Mouse (Mus musculus) CH12.LX (cell line): Measurements from ENCODE around the gene Cep112. TPM values are rescaled to one million over a fixed set of nuclear protein-coding genes. Genes with fewer than 3 reads are reported as not detected.
A peak's percentile ranks its signal among the peaks of the same experiment; 100 is the strongest.

Experiments used
- DNase-seq: peaks from one replicate; pipeline ENCODE4 v3.0.0-alpha.2; 2013; ENCODE audit errors: extremely low read depth
- H3K27ac ChIP-seq: 2 replicates; pipeline ENCODE4 v1.5.1; 2012; ENCODE audit warnings: low read depth, mild to moderate bottlenecking, control low read depth, moderate library complexity; ENCODE audit not compliant: insufficient read depth
- H3K27me3 ChIP-seq: replicated peaks from 2 replicates; pipeline ENCODE3; 2012; ENCODE audit warnings: inconsistent platforms
- H3K36me3 ChIP-seq, 2 experiments: replicated peaks in 1 of 2; 2 replicates each; pipeline versions ENCODE3 to v1.6.1; 2012; ENCODE audit warnings: inconsistent platforms in 1 of 2, low read length in 1 of 2, mild to moderate bottlenecking in 1 of 2, mixed read lengths in 1 of 2, moderate library complexity in 1 of 2; ENCODE audit not compliant: control insufficient read depth in 1 of 2, insufficient read depth in 1 of 2
- H3K4me1 ChIP-seq, 2 experiments: 2 replicates each; pipeline ENCODE4 v1.6.1; 2012; ENCODE audit warnings: inconsistent platforms in 1 of 2, moderate library complexity in 1 of 2; ENCODE audit not compliant: insufficient read depth in 2 of 2, control insufficient read depth in 1 of 2
- H3K4me2 ChIP-seq: 2 replicates; pipeline ENCODE4 v1.6.1; 2012; ENCODE audit warnings: low read depth, mild to moderate bottlenecking, control low read depth; ENCODE audit not compliant: poor library complexity, insufficient read depth, severe bottlenecking
- H3K4me3 ChIP-seq, 3 experiments: fragments of 150-350 bp in 1 of 3; sonication (generic) in 1 of 3; replicated peaks in 1 of 3; 2 replicates each; pipeline versions ENCODE3 to v1.5.1; 2011 to 2012; ENCODE audit warnings: low read depth in 2 of 3, low read length in 2 of 3, mild to moderate bottlenecking in 2 of 3, moderate library complexity in 2 of 3, control low read depth in 1 of 3, improper control_type of control experiment in 1 of 3, inconsistent platforms in 1 of 3, mixed read lengths in 1 of 3; ENCODE audit not compliant: poor library complexity in 1 of 3
- H3K79me2 ChIP-seq: replicated peaks from 2 replicates; pipeline ENCODE4 v1.6.1; 2012; ENCODE audit warnings: mild to moderate bottlenecking, moderate library complexity; ENCODE audit not compliant: control insufficient read depth, poor library complexity, insufficient read depth, severe bottlenecking; ENCODE audit errors: extremely low read depth
- H3K9ac ChIP-seq: 2 replicates; pipeline ENCODE4 v1.6.1; 2012; ENCODE audit warnings: low read depth, mild to moderate bottlenecking, control low read depth, moderate library complexity; ENCODE audit not compliant: insufficient read depth
- H3K9me3 ChIP-seq: replicated peaks from 2 replicates; pipeline ENCODE3; 2012; ENCODE audit warnings: low read length, inconsistent platforms, mixed read lengths
- BHLHE40 ChIP-seq: IDR thresholded peaks from 2 replicates; pipeline ENCODE4 v1.6.1; 2011; ENCODE audit warnings: mild to moderate bottlenecking, low read depth, low read length, improper control_type of control experiment
- CHD1 ChIP-seq: IDR thresholded peaks from 2 replicates; pipeline ENCODE4 v1.6.1; 2012; ENCODE audit warnings: low read depth, low read length, improper control_type of control experiment, inconsistent platforms
- CHD2 ChIP-seq: IDR thresholded peaks from 2 replicates; pipeline ENCODE4 v1.6.1; 2011; ENCODE audit warnings: low read length, improper control_type of control experiment
- CTCF ChIP-seq, 2 experiments: IDR thresholded peaks in 1 of 2; conservative IDR thresholded peaks in 1 of 2; 2 replicates each; pipeline ENCODE4 v1.5.1; 2011 to 2012; ENCODE audit warnings: low read depth in 2 of 2, low read length in 2 of 2, improper control_type of control experiment in 1 of 2, inconsistent platforms in 1 of 2, mild to moderate bottlenecking in 1 of 2, moderate library complexity in 1 of 2
- E2F4 ChIP-seq: IDR thresholded peaks from 2 replicates; pipeline ENCODE4 v1.6.1; 2011; ENCODE audit warnings: low read depth, low read length, improper control_type of control experiment; ENCODE audit not compliant: insufficient replicate concordance
- ELF1 ChIP-seq: IDR thresholded peaks from 2 replicates; pipeline ENCODE4 v1.6.1; 2014; ENCODE audit warnings: low read depth, mild to moderate bottlenecking, inconsistent platforms, low read length, improper control_type of control experiment
- EP300 ChIP-seq: IDR thresholded peaks from 2 replicates; pipeline ENCODE4 v1.6.1; 2011; ENCODE audit warnings: low read length, improper control_type of control experiment
- ETS1 ChIP-seq: conservative IDR thresholded peaks from 2 replicates; pipeline ENCODE4 v1.6.1; 2012; ENCODE audit warnings: low read depth, mild to moderate bottlenecking, inconsistent platforms, low read length, improper control_type of control experiment, moderate library complexity
- HCFC1 ChIP-seq: IDR thresholded peaks from 2 replicates; pipeline ENCODE4 v1.6.1; 2012; ENCODE audit warnings: low read depth, mild to moderate bottlenecking, inconsistent platforms, low read length, improper control_type of control experiment
- IRF4 ChIP-seq: IDR thresholded peaks from 2 replicates; pipeline ENCODE4 v1.6.1; 2014; ENCODE audit warnings: low read depth, mild to moderate bottlenecking, inconsistent platforms, low read length, improper control_type of control experiment
- JUND ChIP-seq: conservative IDR thresholded peaks from 2 replicates; pipeline ENCODE4 v1.6.1; 2011; ENCODE audit warnings: low read depth, low read length, improper control_type of control experiment
- MAFK ChIP-seq: IDR thresholded peaks from 2 replicates; pipeline ENCODE4 v1.6.1; 2011; ENCODE audit warnings: low read length, improper control_type of control experiment; ENCODE audit not compliant: insufficient replicate concordance
- MAX ChIP-seq: IDR thresholded peaks from 2 replicates; pipeline ENCODE4 v1.6.1; 2011; ENCODE audit warnings: low read length, improper control_type of control experiment
- MAZ ChIP-seq: IDR thresholded peaks from 2 replicates; pipeline ENCODE4 v1.6.1; 2012; ENCODE audit warnings: low read depth, mild to moderate bottlenecking, inconsistent platforms, low read length, improper control_type of control experiment, moderate library complexity
- MEF2A ChIP-seq: IDR thresholded peaks from 2 replicates; pipeline ENCODE4 v1.6.1; 2014; ENCODE audit warnings: low read depth, mild to moderate bottlenecking, inconsistent platforms, low read length, improper control_type of control experiment, borderline replicate concordance
- MXI1 ChIP-seq: IDR thresholded peaks from 2 replicates; pipeline ENCODE4 v1.6.1; 2011; ENCODE audit warnings: mild to moderate bottlenecking, low read depth, low read length, improper control_type of control experiment
- MYC ChIP-seq: IDR thresholded peaks from 2 replicates; pipeline ENCODE4 v1.6.1; 2011; ENCODE audit warnings: low read depth, mild to moderate bottlenecking, improper control_type of control experiment, low read length
- NELFE ChIP-seq: IDR thresholded peaks from 2 replicates; pipeline ENCODE4 v1.6.1; 2011; ENCODE audit warnings: low read depth, low read length, improper control_type of control experiment
- NRF1 ChIP-seq: IDR thresholded peaks from 2 replicates; pipeline ENCODE4 v1.6.1; 2014; ENCODE audit warnings: low read depth, mild to moderate bottlenecking, inconsistent platforms, low read length, improper control_type of control experiment, moderate library complexity
- PAX5 ChIP-seq: IDR thresholded peaks from 2 replicates; pipeline ENCODE4 v1.6.1; 2012; ENCODE audit warnings: low read length, inconsistent platforms, mixed read lengths
- POLR2A ChIP-seq: IDR thresholded peaks from 2 replicates; pipeline ENCODE4 v1.6.1; 2011; ENCODE audit warnings: low read depth, mild to moderate bottlenecking, improper control_type of control experiment, low read length
- POLR2AphosphoS2 ChIP-seq: IDR thresholded peaks from 2 replicates; pipeline ENCODE4 v1.6.1; 2011; ENCODE audit warnings: low read depth, low read length, improper control_type of control experiment
- RAD21 ChIP-seq: IDR thresholded peaks from 2 replicates; pipeline ENCODE4 v1.6.1; 2011; ENCODE audit warnings: low read depth, mild to moderate bottlenecking, low read length, improper control_type of control experiment, moderate library complexity
- RCOR1 ChIP-seq: conservative IDR thresholded peaks from 2 replicates; pipeline ENCODE4 v1.6.1; 2012; ENCODE audit warnings: low read depth, mild to moderate bottlenecking, inconsistent platforms, low read length, improper control_type of control experiment
- SIN3A ChIP-seq: IDR thresholded peaks from 2 replicates; pipeline ENCODE4 v1.6.1; 2012; ENCODE audit warnings: low read length, improper control_type of control experiment, inconsistent platforms
- SMC3 ChIP-seq: IDR thresholded peaks from 2 replicates; pipeline ENCODE4 v1.6.1; 2011; ENCODE audit warnings: low read depth, low read length, improper control_type of control experiment
- TBP ChIP-seq: conservative IDR thresholded peaks from 2 replicates; pipeline ENCODE4 v1.6.1; 2011; ENCODE audit warnings: low read depth, low read length, improper control_type of control experiment
- TCF12 ChIP-seq: IDR thresholded peaks from 2 replicates; pipeline ENCODE4 v1.6.1; 2014; ENCODE audit warnings: low read depth, mild to moderate bottlenecking, inconsistent platforms, low read length, improper control_type of control experiment
- UBTF ChIP-seq: IDR thresholded peaks from 2 replicates; pipeline ENCODE4 v1.6.1; 2012; ENCODE audit warnings: low read depth, mild to moderate bottlenecking, inconsistent platforms, low read length, improper control_type of control experiment, moderate library complexity
- ZC3H11A ChIP-seq: IDR thresholded peaks from 2 replicates; pipeline ENCODE4 v1.6.1; 2012; ENCODE audit warnings: low read depth, mild to moderate bottlenecking, inconsistent platforms, low read length, improper control_type of control experiment
- ZKSCAN1 ChIP-seq: IDR thresholded peaks from 2 replicates; pipeline ENCODE4 v1.6.1; 2012; ENCODE audit warnings: low read depth, inconsistent platforms, low read length, improper control_type of control experiment, borderline replicate concordance
- dilution Hi-C: fragments of 300-500 bp; cut with MboI; formaldehyde crosslinking; loops from 2 replicates; pipeline ENCODE4 v1.14.3; 2020; ENCODE audit warnings: low sequenced_read_pairs; ENCODE audit not compliant: extremely low pct_unique_long_range_greater_than_20kb, extremely low pct_ligation_motif_present
- in situ Hi-C: fragments of 300-500 bp; cut with MboI; formaldehyde crosslinking; loops from 3 replicates; pipeline ENCODE4 v1.14.3; 2019; ENCODE audit warnings: low sequenced_read_pairs, low pct_ligation_motif_present, low pct_unique_long_range_greater_than_20kb, mixed read lengths
- polyA plus RNA-seq: library from polyadenylated mRNA; unstranded; fragments of >175 nt; gene quantifications from 2 replicates; pipeline ENCODE4 v1.2.1, GENCODE M21; 2012; ENCODE audit warnings: low read depth; ENCODE audit not compliant: insufficient read length
- total RNA-seq, 2 experiments: library from RNA; depleted of rRNA; stranded (reverse); fragments of 300-350 nt in 1 of 2; fragments of >200 nt in 1 of 2; gene quantifications; 2 replicates each; pipeline ENCODE4 v1.2.3; 2012 to 2014

Gene Cep112
- total and polyA plus RNA-seq, 3 experiments: 0.93 to 1.4 (median 1.3) TPM

- Histone ChIP-seq H3K4me3 (peak overlapping the region in 2 of 3 experiments; percentile 7 to 54), H3K36me3 (no peaks in the 10 kb centered on the region), H3K79me2 (no peaks in the 10 kb centered on the region), H3K4me2 (peak overlapping the region; percentile 95), H3K27ac (peak overlapping the region; percentile 44; the same call in 1 of the 2 replicates), H3K27me3 (no peaks in the 10 kb centered on the region), H3K4me1 (peaks cover 0 to 23% of the 10 kb centered on the region in 2 experiments; a peak in 2 of 4 replicates)
- dilution Hi-C loops: no loop called here
- DNase-seq: peak; percentile 87
- TF ChIP-seq JUND: no peak; the same call in 1 of the 2 replicates
- TF ChIP-seq IRF4: peak; percentile 68; the same call in 1 of the 2 replicates
- no peak for TF ChIP-seq E2F4
- peak; percentile 43; the same call in 1 of the 2 replicates for TF ChIP-seq MXI1
- peak; percentile 36 for TF ChIP-seq HCFC1
- peak; percentile 40 for TF ChIP-seq BHLHE40
- no peak for TF ChIP-seq ZKSCAN1
- TF ChIP-seq UBTF: no peak
- peak; percentile 75 for TF ChIP-seq MAFK
- TF ChIP-seq ETS1: no peak; the same call in 1 of the 2 replicates
- TF ChIP-seq ZC3H11A: peak; percentile 99
- TF ChIP-seq POLR2A: no peak
- TF ChIP-seq NRF1: peak; percentile 45; the same call in 1 of the 2 replicates
- TF ChIP-seq SMC3: peak; percentile 100
- peak; percentile 53; the same call in 1 of the 2 replicates for TF ChIP-seq MEF2A
- no peak for TF ChIP-seq RCOR1
- TF ChIP-seq TBP: no peak
- TF ChIP-seq NELFE: no peak
- TF ChIP-seq POLR2AphosphoS2: no peak
- no peak; the same call in 1 of the 2 replicates for TF ChIP-seq EP300
- 0 out of 2 replicates have a peak, but pooled peaks have one; percentile 49 for TF ChIP-seq SIN3A
- TF ChIP-seq MAZ: 0 out of 2 replicates have a peak, but pooled peaks have one; percentile 42
- no peak for TF ChIP-seq TCF12
- TF ChIP-seq MYC: no peak; the same call in none of the 2 replicates
- peak; percentile 83; the same call in 1 of the 2 replicates for TF ChIP-seq CHD1
- TF ChIP-seq CTCF (conservative IDR thresholded peaks at IDR 0.05 in 1 of 2, IDR thresholded peaks at IDR 0.05 in 1 of 2; ENCODE audit: low read depth in 2 of 2, low read length in 2 of 2): peak; percentile 91 to 99
- no peak; the same call in none of the 2 replicates for TF ChIP-seq RAD21
- peak; percentile 75 for TF ChIP-seq ELF1
- peak; percentile 31; the same call in 1 of the 2 replicates for TF ChIP-seq MAX
- no peak; the same call in 1 of the 2 replicates for TF ChIP-seq CHD2
- no peak for TF ChIP-seq PAX5
- TF ChIP-seq, all 38 proteins: peak for 15
- H3K9ac ChIP-seq: peak overlapping the region; percentile 59
- peaks cover under 1% of the 10 kb centered on the region for H3K9me3 ChIP-seq
- in situ Hi-C loops: loop anchor here (5.0 kb wide), 2 partner anchors 166 to 346 kb away; no protein-coding TSS in a partner anchor
These were observed 47.2 kb upstream of the Cep112 start for GRCm38 (mm10) chr11:108377680-108378362.
